Mouse (Mus musculus): ENCODE measurements at regions not wholly inside any gene's neighbourhood (a gene's known extent, or its start where the extent isn't known, plus 50 kb on each side); places are given as distances from the start of the nearest gene placed in this dataset.

GRCm38 (mm10) chr6:99945691-99946090 is 219.5 kb upstream of the Prok2 start:
- no peak for DNase-seq (ENCODE audit: extremely low spot score, low read depth, low spot score)

GRCm38 (mm10) chr6:99942958-99943357 is 216.8 kb upstream of the Prok2 start:
- DNase-seq (ENCODE audit: extremely low spot score, low read depth, low spot score): no peak

GRCm38 (mm10) chr6:99940118-99940517 is 213.9 kb upstream of the Prok2 start:
- no peak for DNase-seq (ENCODE audit: extremely low spot score, low read depth, low spot score)

- no peak for DNase-seq (ENCODE audit: extremely low spot score, low read depth, low spot score)
These were observed 213.2 kb upstream of the Prok2 start for GRCm38 (mm10) chr6:99939382-99939781.

GRCm38 (mm10) chr6:99938949-99939348 is 212.8 kb upstream of the Prok2 start:
- DNase-seq (ENCODE audit: extremely low spot score, low read depth, low spot score): no peak

- no peak for DNase-seq (ENCODE audit: extremely low spot score, low read depth, low spot score)
These were observed 210.5 kb upstream of the Prok2 start for GRCm38 (mm10) chr6:99936716-99937115.

- DNase-seq (ENCODE audit: extremely low spot score, low read depth, low spot score): no peak
These were observed 209.2 kb upstream of the Prok2 start for GRCm38 (mm10) chr6:99935373-99935772.

GRCm38 (mm10) chr6:99934394-99934793 is 208.2 kb upstream of the Prok2 start:
- DNase-seq (ENCODE audit: extremely low spot score, low read depth, low spot score): no peak

GRCm38 (mm10) chr6:99933404-99933803 is 207.2 kb upstream of the Prok2 start:
- DNase-seq (ENCODE audit: extremely low spot score, low read depth, low spot score): no peak

- DNase-seq (ENCODE audit: extremely low spot score, low read depth, low spot score): no peak
These were observed 206.7 kb upstream of the Prok2 start for GRCm38 (mm10) chr6:99932923-99933322.

- no peak for DNase-seq (ENCODE audit: extremely low spot score, low read depth, low spot score)
These were observed 206.2 kb upstream of the Prok2 start for GRCm38 (mm10) chr6:99932405-99932804.

- DNase-seq (ENCODE audit: extremely low spot score, low read depth, low spot score): no peak
These were observed 205.4 kb upstream of the Prok2 start for GRCm38 (mm10) chr6:99931588-99931987.

- DNase-seq (ENCODE audit: extremely low spot score, low read depth, low spot score): no peak
These were observed 204.1 kb upstream of the Prok2 start for GRCm38 (mm10) chr6:99930316-99930715.

- no peak for DNase-seq (ENCODE audit: extremely low spot score, low read depth, low spot score)
These were observed 201.9 kb upstream of the Prok2 start for GRCm38 (mm10) chr6:99927933-99928555.

GRCm38 (mm10) chr6:99924181-99924580 is 198.0 kb upstream of the Prok2 start:
- DNase-seq (ENCODE audit: extremely low spot score, low read depth, low spot score): no peak

GRCm38 (mm10) chr6:99921966-99922365 is 195.8 kb upstream of the Prok2 start:
- DNase-seq (ENCODE audit: extremely low spot score, low read depth, low spot score): no peak

- no peak for DNase-seq (ENCODE audit: extremely low spot score, low read depth, low spot score)
These were observed 193.8 kb upstream of the Prok2 start for GRCm38 (mm10) chr6:99919816-99920562.

- no peak for DNase-seq (ENCODE audit: extremely low spot score, low read depth, low spot score)
These were observed 192.2 kb upstream of the Prok2 start for GRCm38 (mm10) chr6:99918351-99918750.

GRCm38 (mm10) chr6:99909921-99910320 is 183.7 kb upstream of the Prok2 start:
- no peak for DNase-seq (ENCODE audit: extremely low spot score, low read depth, low spot score)

GRCm38 (mm10) chr6:99909459-99909858 is 183.3 kb upstream of the Prok2 start:
- DNase-seq (ENCODE audit: extremely low spot score, low read depth, low spot score): no peak

- no peak for DNase-seq (ENCODE audit: extremely low spot score, low read depth, low spot score)
These were observed 181.9 kb upstream of the Prok2 start for GRCm38 (mm10) chr6:99908066-99908465.

- no peak for DNase-seq (ENCODE audit: extremely low spot score, low read depth, low spot score)
These were observed 179.0 kb upstream of the Prok2 start for GRCm38 (mm10) chr6:99905194-99905593.

GRCm38 (mm10) chr6:99904607-99905006 is 178.4 kb upstream of the Prok2 start:
- DNase-seq (ENCODE audit: extremely low spot score, low read depth, low spot score): no peak

Measured in hindlimb bud, embryonic 11.5 days (tissue).